Mouse (Mus musculus) T-cell, adult 2 months (primary cell): Measurements from ENCODE around the gene Csnk2b.

Experiments
- DNase-seq: peaks from one replicate; pipeline ENCODE4 v3.0.0; 2022; ENCODE audit warnings: low spot score

Gene Csnk2b

DNA sequence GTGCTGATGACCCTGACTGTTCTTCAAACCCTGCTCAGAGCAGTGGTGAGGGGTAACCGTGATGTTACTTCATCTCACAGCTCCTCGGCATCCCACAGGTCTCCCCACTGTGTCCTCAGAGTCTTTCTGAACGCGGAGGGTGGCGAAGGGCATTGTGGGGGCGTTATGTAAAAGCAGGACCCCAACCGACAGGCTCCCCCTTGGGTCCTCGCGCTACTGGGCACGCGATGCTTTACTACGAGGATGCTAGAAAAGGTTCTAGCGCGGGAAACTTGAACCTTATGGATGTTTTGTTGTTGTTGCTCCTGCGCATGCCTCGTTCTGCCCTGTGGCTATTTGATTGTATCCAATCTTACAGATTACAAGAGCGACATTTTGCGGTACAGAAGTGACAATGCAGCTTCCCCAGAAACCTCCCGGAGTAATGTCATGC, at the start of gene Csnk2b:
TSS of gene Csnk2b (minus strand) at position 183 of the 433 bp plus-strand sequence.
- DNase-seq: peak; percentile 65

- DNase-seq: peak; percentile 54
Observed at GRCm38 (mm10) chr17:35168541-35169207, 46.8 kb upstream of the Csnk2b start.

DNA sequence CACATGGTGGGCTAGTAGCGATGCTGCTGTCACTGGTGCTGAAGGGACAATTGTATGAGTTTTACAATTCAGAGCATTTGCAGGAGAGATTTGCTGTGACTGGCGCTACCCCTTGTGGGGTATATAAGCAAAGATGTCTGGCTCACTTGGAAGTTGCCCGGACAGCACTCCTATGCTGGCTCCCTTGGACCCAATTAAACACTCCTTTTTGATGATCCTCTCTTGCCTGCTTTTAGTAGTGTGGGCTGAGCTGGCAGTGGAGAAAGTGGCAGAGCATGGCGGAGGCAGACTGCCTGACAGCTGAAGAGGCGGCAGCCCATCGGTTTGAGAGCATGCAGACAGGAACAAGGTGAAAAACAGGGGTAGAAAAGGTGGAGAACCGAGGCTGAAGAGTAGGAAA, 45.9 kb upstream of the Csnk2b start:
- no peak for DNase-seq

GRCm38 (mm10) chr17:35166352-35167035, 44.6 kb upstream of the Csnk2b start:
- peak; percentile 79 for DNase-seq

GRCm38 (mm10) chr17:35165451-35166155, 43.8 kb upstream of the Csnk2b start:
- no peak for DNase-seq

DNA sequence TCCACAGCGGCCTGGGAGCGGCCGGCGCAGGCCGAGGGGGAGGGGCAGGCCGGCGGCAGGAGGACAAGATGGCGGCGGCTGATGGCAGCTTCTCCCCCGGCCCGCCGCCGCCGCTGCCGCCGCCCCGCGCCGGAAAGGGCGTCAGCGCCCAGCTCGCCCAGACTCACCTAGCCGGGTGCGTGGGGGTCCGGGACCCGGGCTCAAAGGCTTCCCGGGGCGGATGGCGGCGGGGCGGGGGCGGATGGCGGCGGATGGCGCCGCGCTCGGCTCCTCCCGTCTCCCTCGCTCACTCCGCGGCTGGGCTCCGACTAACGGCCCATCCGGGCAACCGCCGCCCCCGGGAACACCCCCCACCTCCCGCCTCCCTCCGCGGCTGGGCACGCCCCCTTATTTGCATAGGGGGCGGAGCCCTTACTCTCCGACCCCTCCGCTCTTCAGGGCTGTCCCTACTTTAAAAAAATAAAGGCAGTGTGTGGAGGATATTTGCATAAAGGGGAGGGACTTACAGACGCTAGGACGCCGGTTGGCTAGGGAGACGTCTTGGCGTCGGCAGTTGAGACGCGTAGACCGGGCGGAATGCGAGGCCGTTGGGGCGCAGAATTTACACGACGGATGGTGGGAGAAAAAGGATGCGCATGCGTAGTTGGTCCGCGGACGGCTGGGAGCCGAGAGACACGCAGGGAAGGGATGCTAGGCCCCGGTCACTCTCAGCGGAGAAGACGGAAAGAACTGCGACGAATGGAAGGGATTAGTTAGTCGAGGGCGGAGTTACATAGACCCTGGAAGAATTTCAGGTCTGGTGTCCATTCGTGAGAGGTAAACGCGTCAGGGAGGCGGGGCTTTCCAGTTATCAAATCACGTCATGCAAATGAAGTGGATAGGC, 43.0 kb upstream of the Csnk2b start, which contains the start of gene Prrc2a:
TSS of gene Prrc2a (minus strand) at position 330 of the 883 bp plus-strand sequence.
- DNase-seq: peak; percentile 97

DNA sequence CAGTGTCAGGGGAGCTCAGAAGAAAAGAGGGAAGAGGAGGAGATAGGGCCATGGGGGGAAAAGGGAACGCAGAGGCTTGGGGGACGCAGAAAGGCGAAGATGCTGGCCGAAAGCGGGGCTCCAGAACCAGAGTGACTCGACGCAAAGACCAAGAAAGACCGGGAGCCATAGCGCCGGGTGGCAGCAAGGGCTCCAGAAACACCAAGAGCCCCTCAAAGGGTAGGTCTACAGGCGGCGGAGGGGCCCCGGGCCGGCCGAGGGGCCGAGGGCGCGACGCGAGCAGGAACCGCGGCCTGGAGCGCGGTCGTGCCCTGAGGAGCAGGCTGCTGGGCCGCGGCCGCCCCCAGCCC, 42.3 kb upstream of the Csnk2b start:
- no peak for DNase-seq

GRCm38 (mm10) chr17:35163326-35164081, 41.7 kb upstream of the Csnk2b start:
- no peak for DNase-seq

- DNase-seq: no peak
Observed at GRCm38 (mm10) chr17:35162730-35163129, 40.9 kb upstream of the Csnk2b start.

- DNase-seq: no peak
Observed at GRCm38 (mm10) chr17:35162121-35162520, 40.3 kb upstream of the Csnk2b start.

GRCm38 (mm10) chr17:35161421-35161820, 39.6 kb upstream of the Csnk2b start:
- DNase-seq: no peak

DNA sequence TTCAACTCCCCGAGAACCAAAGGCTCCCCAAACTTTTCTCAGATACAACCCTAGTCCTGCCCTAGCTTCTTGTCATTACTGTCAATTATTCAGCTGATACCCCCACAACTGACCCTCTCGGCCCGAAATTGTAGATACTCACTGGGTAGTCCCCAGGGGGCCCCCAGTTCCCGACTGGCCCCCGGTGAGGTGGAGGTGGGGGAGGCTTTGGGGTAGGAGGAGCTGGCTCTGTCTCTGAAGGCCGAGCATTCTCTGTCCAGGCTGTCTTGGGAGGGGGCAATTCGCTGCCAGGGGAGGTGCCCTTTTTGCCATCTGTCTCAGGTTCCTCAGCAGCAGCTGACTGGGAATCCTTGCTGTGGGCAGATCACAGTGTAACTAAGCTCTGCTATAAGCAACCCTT, 37.8 kb upstream of the Csnk2b start:
- DNase-seq: no peak

GRCm38 (mm10) chr17:35158850-35159593, 37.2 kb upstream of the Csnk2b start:
- DNase-seq: no peak

DNA sequence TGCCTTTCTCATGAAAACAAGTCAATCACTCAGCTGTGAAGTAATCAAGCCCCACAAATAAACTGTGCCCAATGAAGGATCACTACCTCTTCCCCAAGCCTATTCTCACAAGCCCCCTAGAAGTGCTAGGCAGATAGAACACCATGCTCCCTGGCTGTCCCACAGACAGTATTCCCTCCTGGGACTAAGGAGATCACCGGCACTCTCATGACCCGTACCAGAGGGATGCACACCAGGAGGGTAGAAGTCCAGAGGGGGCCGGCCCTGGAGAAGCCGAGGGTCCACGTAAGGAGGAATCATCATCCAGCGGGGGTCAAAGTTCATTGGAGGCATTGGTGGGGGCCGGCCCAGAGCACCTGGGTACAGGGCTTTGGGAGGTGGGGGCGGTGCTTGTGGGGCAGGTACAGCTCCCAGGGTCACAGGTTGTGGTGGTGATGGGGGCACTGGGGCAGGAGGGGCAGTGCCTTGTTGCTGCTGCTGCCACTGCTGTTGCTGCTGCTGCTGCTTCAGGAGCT, 35.9 kb upstream of the Csnk2b start:
- no peak for DNase-seq

- no peak for DNase-seq
Observed at GRCm38 (mm10) chr17:35157254-35157653, 35.4 kb upstream of the Csnk2b start.

DNA sequence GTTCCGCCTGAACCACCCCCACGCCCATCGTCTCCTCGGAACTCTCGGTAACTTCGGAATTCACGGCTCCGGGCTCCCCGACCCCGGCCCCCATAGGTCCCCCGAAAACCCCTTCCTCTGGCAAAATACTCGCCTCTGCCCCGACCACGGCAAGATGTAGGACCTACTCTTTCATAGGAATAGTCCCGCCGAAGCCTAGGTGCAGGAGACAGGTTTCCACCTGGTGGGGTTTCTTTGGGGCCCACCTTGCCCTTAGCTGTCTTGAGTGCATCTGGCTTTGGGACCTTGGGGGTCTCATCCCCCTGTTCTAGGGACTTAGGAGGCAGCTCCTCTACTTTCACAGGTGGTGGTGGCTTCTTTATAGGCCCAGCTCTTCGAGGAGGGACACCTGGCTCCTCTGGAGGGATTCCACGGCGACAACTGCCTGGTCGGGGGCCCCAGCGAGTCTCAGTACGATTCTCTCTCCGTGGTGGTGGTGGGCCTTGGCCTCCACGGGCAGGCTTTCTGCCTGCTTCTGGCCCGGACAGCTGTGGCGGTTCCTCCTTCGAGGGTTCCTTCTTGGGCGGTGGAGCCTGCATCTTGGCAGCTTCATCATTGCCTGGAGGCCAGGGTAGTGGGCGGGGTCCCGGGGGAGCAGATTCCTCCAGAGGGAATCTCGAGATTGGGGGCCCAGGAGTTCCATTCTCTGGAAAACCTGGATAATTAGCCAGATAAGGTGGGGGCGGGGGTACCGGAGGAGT, 34.8 kb upstream of the Csnk2b start:
- no peak for DNase-seq

- no peak for DNase-seq
Observed at GRCm38 (mm10) chr17:35155451-35155850, 33.6 kb upstream of the Csnk2b start.

DNA sequence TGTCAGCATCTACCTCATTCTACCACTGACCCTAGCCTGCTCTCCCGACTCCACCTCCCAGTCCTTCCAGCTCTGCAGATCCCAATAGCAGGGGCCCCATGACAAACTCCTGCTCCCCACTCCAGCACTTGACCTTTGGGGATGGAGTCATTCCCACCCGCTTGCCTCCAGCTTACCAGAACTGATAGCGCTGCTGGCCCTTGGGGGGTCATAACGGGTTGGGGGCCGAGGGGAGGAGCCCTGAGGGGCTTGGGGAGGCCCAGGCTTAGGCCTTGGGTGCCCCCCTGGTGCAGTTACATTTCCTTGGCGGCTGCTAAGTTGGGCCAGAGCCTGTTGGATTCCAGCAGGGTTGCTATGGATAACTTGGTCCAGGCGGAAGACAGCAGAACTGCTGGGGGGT, 32.8 kb upstream of the Csnk2b start:
- no peak for DNase-seq

GRCm38 (mm10) chr17:35153931-35154330, 32.1 kb upstream of the Csnk2b start:
- DNase-seq: no peak

GRCm38 (mm10) chr17:35153077-35153476, 31.2 kb upstream of the Csnk2b start:
- no peak for DNase-seq
